In the genomic region with DNA sequence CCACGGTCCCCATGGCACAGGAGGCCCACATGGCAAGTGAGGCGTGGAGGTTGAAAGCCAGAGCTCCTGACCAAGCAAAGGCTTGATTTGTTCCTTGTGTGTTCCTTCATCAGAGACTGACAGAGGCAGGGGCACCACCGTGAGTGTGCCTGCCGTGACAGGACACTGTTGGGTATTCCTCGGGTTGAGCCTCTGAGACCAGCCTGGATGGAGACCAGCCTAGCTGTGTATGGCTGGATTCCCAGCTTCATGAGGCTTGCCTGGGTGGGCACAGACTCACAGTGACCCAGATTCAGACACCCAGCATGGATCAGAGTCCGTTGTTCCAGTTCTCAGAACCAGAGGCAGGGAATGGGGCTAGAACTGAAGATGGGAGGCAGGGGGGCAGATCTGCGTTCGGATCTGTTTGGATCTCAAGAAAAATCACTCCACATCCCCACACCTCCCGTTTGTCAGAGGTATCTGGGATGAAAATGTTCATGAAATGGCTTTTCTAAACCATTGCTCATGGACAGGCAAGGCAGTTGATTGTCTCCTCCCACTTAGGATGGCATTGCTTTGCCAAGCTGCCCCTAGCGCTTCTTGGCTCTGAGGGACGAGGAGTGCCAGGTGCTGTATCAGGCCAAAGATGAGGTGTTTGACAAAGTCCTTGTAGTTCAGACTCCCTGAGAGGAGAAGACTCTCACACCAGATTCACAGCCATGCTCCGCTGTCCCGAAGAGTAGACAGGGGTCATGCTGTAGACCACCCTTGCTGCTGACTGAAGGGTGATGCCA, we compare ENCODE assay signal across 9 mouse cellular contexts. TPM values are rescaled to one million over a fixed set of nuclear protein-coding genes. Genes with fewer than 3 reads are reported as not detected.
A peak's percentile ranks its signal among the peaks of the same experiment; 100 is the strongest.
DNase-seq lines count a peak whose midpoint lies in the region; ATAC-seq and TF ChIP-seq lines count a peak whose summit lies in the region.
"Had no signal": no experiment of that assay in that cellular context is flagged by ENCODE, and none has a peak within 500 bp of the region (broad histone marks: within the 10 kb centered on the region; RNA-seq: fewer than 3 reads in every experiment).

No protein-coding gene starts in this region.

- peak overlapping the region; percentile 71 for H3K4me2 ChIP-seq in heart, postnatal 0 days (ENCODE audit: low read depth, low read length)
- peak overlapping the region; percentile 76 for H3K4me2 ChIP-seq in stomach, embryonic 15.5 days

- DNase-seq in heart, postnatal 0 days (ENCODE audit: low spot score) = no peak
- no peak for DNase-seq in heart, embryonic 10.5 days (ENCODE audit: low spot score)
- DNase-seq in retina, postnatal 1 day = peak; percentile 24
- no peak for DNase-seq in retina, embryonic 14.5 days (ENCODE audit: low spot score)
- DNase-seq in MN1 (ENCODE audit: low spot score) = no peak

- no peak for TF ChIP-seq CTCF in heart, postnatal 0 days (IDR thresholded peaks at IDR 0.05; ENCODE audit: low read depth)
- no peak for TF ChIP-seq CTCF in embryonic fibroblast, embryonic 13.5 days (IDR thresholded peaks at IDR 0.05; ENCODE audit: borderline replicate concordance, insufficient read depth, low read length)

- TF ChIP-seq POLR2A in embryonic fibroblast, embryonic 13.5 days (IDR thresholded peaks at IDR 0.05; ENCODE audit: low read depth, low read length) = no peak

- peak overlapping the region; percentile 57; the same call in 1 of the 2 replicates for H3K4me3 ChIP-seq in heart, postnatal 0 days (ENCODE audit: low read depth, low read length)
- no peak overlapping the region for H3K4me3 ChIP-seq in heart, embryonic 10.5 days
- H3K4me3 ChIP-seq in embryonic fibroblast, embryonic 13.5 days (ENCODE audit: insufficient read depth, low read length) = peak overlapping the region; percentile 61
- H3K4me3 ChIP-seq in stomach, embryonic 15.5 days (replicated peaks) = peak overlapping the region; percentile 58
- H3K4me3 ChIP-seq: limb, embryonic 12.5 days had no signal

- no peaks in the 10 kb centered on the region for H3K27me3 ChIP-seq in heart, postnatal 0 days (ENCODE audit: control insufficient read depth, insufficient read depth, low read length)
- peaks cover 36% of the 10 kb centered on the region for H3K27me3 ChIP-seq in heart, embryonic 10.5 days (ENCODE audit: insufficient read depth, poor library complexity, severe bottlenecking)
- no peaks in the 10 kb centered on the region for H3K27me3 ChIP-seq in stomach, embryonic 15.5 days (replicated peaks)
- H3K27me3 ChIP-seq: forebrain, embryonic 15.5 days had no signal

- TF ChIP-seq EP300 in heart, postnatal 0 days (IDR thresholded peaks at IDR 0.05; ENCODE audit: low read depth) = no peak

- H3K4me1 ChIP-seq in heart, postnatal 0 days (ENCODE audit: control insufficient read depth, insufficient read depth) = peaks cover 30% of the 10 kb centered on the region
- peaks cover 32% of the 10 kb centered on the region for H3K4me1 ChIP-seq in heart, embryonic 10.5 days
- H3K4me1 ChIP-seq in embryonic fibroblast, embryonic 13.5 days (ENCODE audit: control insufficient read depth, insufficient read depth, low read length) = 0 out of 2 replicates have a peak, but pooled peaks cover 7% of the 10 kb centered on the region
- H3K4me1 ChIP-seq in stomach, embryonic 15.5 days = peaks cover 19% of the 10 kb centered on the region; the same call in 1 of the 2 replicates

- H3K27ac ChIP-seq in heart, postnatal 0 days (ENCODE audit: low read depth) = no peak overlapping the region
- H3K27ac ChIP-seq in heart, embryonic 10.5 days = no peak overlapping the region
- no peak overlapping the region for H3K27ac ChIP-seq in embryonic fibroblast, embryonic 13.5 days (ENCODE audit: insufficient read depth, low read length)
- no peak overlapping the region for H3K27ac ChIP-seq in stomach, embryonic 15.5 days
- H3K27ac ChIP-seq: forebrain, embryonic 15.5 days; limb, embryonic 12.5 days had no signal

- WGBS in heart, postnatal 0 days = 86% methylated on average over 13 of the region's 13 CpGs
- WGBS in heart, embryonic 10.5 days = 84% methylated on average over 13 of the region's 13 CpGs
- 85% methylated on average over 13 of the region's 13 CpGs for WGBS in stomach, embryonic 15.5 days

- no peaks in the 10 kb centered on the region for H3K9me3 ChIP-seq in heart, postnatal 0 days (replicated peaks; ENCODE audit: control insufficient read depth, low read length)
- H3K9me3 ChIP-seq in heart, embryonic 10.5 days = no peaks in the 10 kb centered on the region
- H3K9me3 ChIP-seq in stomach, embryonic 15.5 days = no peaks in the 10 kb centered on the region
- H3K9me3 ChIP-seq: forebrain, embryonic 15.5 days; limb, embryonic 12.5 days had no signal

- H3K36me3 ChIP-seq in heart, postnatal 0 days (replicated peaks; ENCODE audit: control insufficient read depth, insufficient read depth, low read length) = no peaks in the 10 kb centered on the region
- H3K36me3 ChIP-seq in heart, embryonic 10.5 days = no peaks in the 10 kb centered on the region
- no peaks in the 10 kb centered on the region for H3K36me3 ChIP-seq in stomach, embryonic 15.5 days
- H3K36me3 ChIP-seq: forebrain, embryonic 15.5 days; limb, embryonic 12.5 days had no signal

- 0 out of 2 replicates have a peak overlapping the region, but pooled peaks have one; percentile 12 for H3K9ac ChIP-seq in heart, postnatal 0 days (replicated peaks; ENCODE audit: low read depth, low read length)
- no peak overlapping the region for H3K9ac ChIP-seq in stomach, embryonic 15.5 days
- H3K9ac ChIP-seq: forebrain, embryonic 15.5 days; limb, embryonic 12.5 days had no signal

- ATAC-seq in heart, postnatal 0 days (ENCODE audit: insufficient read depth, low read depth) = no peak
- no peak for ATAC-seq in stomach, embryonic 15.5 days (ENCODE audit: insufficient read depth, low FRiP score, low read depth)
- ATAC-seq: forebrain, embryonic 15.5 days had no signal

RNA-seq across cellular contexts. Expression of gene Il4ra, which starts 1.9 kb away (rescaled TPM):
- 19.5 and 30.7 TPM in 2 replicates for total RNA-seq in heart, postnatal 0 days (2014; rRNA removed; ENCODE audit: low replicate concordance)
- 4.8 and 5.1 TPM in 2 replicates for polyA plus RNA-seq in heart, postnatal 0 days (2015; fragmentation: Nextera tagmentation; extraction: Ambion mirVana)
- polyA plus RNA-seq in heart, embryonic 10.5 days (2016; fragmentation: Nextera tagmentation; extraction: Ambion mirVana) = 2.2 and 3.4 TPM in 2 replicates
- polyA plus RNA-seq in embryonic fibroblast, embryonic 13.5 days (2011; ENCODE audit: insufficient read length, low read depth, missing spikeins) = 45.7 and 58.6 TPM in 2 replicates
- 9.5 and 10.1 TPM in 2 replicates for polyA plus RNA-seq in stomach, embryonic 15.5 days (2015; fragmentation: Nextera tagmentation; extraction: Ambion mirVana)

RNA-seq across cellular contexts. Expression of gene Il21r, which starts 49.4 kb away (rescaled TPM):
- total RNA-seq in heart, postnatal 0 days (2014; rRNA removed; ENCODE audit: low replicate concordance) = 0.19 TPM in 1 of 2 replicates, not detected in the other
- 0.12 and 0.19 TPM in 2 replicates for polyA plus RNA-seq in heart, postnatal 0 days (2015; fragmentation: Nextera tagmentation; extraction: Ambion mirVana)
- 0.07 and 0.11 TPM in 2 replicates for polyA plus RNA-seq in heart, embryonic 10.5 days (2016; fragmentation: Nextera tagmentation; extraction: Ambion mirVana)
- polyA plus RNA-seq in embryonic fibroblast, embryonic 13.5 days (2011; ENCODE audit: insufficient read length, low read depth, missing spikeins) = 0.25 TPM in 1 of 2 replicates, not detected in the other
- polyA plus RNA-seq in stomach, embryonic 15.5 days (2015; fragmentation: Nextera tagmentation; extraction: Ambion mirVana) = 0.57 and 0.65 TPM in 2 replicates
